Mouse (Mus musculus): Measurements from ENCODE around the gene Grik3.

- no peak for TF ChIP-seq CTCF (IDR thresholded peaks at IDR 0.05; ENCODE audit: low read depth)
- no peak for TF ChIP-seq EP300 (IDR thresholded peaks at IDR 0.05; ENCODE audit: low read depth)
Measured at GRCm38 (mm10) chr4:125629544-125629943, 139.0 kb downstream of the Grik3 start.
